Mouse (Mus musculus): ENCODE data around the gene Cenpp. TPM values are rescaled to one million over a fixed set of nuclear protein-coding genes. Genes with fewer than 3 reads are reported as not detected.

The Cenpp gene
- polyA plus RNA-seq, 2 experiments: 9.9 to 33.0 TPM

GRCm38 (mm10) chr13:49469002-49469401, 183.6 kb downstream of the Cenpp start:
- Histone ChIP-seq H3K9ac (replicated peaks) (no peak overlapping the region), H3K27me3 (ENCODE audit: control insufficient read depth, insufficient read depth, low read length) (no peaks in the 10 kb centered on the region), H3K27ac (no peak overlapping the region), H3K36me3 (replicated peaks; ENCODE audit: control insufficient read depth, insufficient read depth, low read depth) (peaks cover 6% of the 10 kb centered on the region), H3K4me3 (ENCODE audit: insufficient read depth in 1 of 2, low read depth in 2 of 2, low read length in 2 of 2) (no peak overlapping the region), H3K4me2 (ENCODE audit: low read depth) (no peak overlapping the region), H3K4me1 (replicated peaks; ENCODE audit: control insufficient read depth in 2 of 2, insufficient read depth in 2 of 2, low read length in 1 of 2) (peaks cover 0 to 7% of the 10 kb centered on the region in 2 experiments; a peak in 2 of 4 replicates), H3K9me3 (ENCODE audit: control insufficient read depth, low read length) (no peaks in the 10 kb centered on the region)
- WGBS (ENCODE audit: insufficient replicate concordance): 76% methylated on average over 5 of the region's 5 CpGs
- no peak for TF ChIP-seq EP300 (IDR thresholded peaks at IDR 0.05; ENCODE audit: low read depth)
- no peak for TF ChIP-seq CTCF (IDR thresholded peaks at IDR 0.05; ENCODE audit: low read depth)
- DNase-seq (ENCODE audit: low read depth in 3 of 3, low spot score in 3 of 3) (no peak), ATAC-seq (ENCODE audit: insufficient read depth) (no peak)

GRCm38 (mm10) chr13:49467585-49467984, 185.0 kb downstream of the Cenpp start:
- H3K4me1 ChIP-seq (replicated peaks; ENCODE audit: control insufficient read depth in 2 of 2, insufficient read depth in 2 of 2, low read length in 1 of 2): peaks cover 0 to 7% of the 10 kb centered on the region in 2 experiments; a peak in 2 of 4 replicates
- no peak overlapping the region for H3K9ac ChIP-seq (replicated peaks)
- H3K9me3 ChIP-seq (ENCODE audit: control insufficient read depth, low read length): no peaks in the 10 kb centered on the region
- no peak for DNase-seq (ENCODE audit: low read depth in 3 of 3, low spot score in 3 of 3)
- ATAC-seq (ENCODE audit: insufficient read depth): no peak
- 64% methylated on average over 2 of the region's 2 CpGs for WGBS (ENCODE audit: insufficient replicate concordance)
- H3K27ac ChIP-seq: no peak overlapping the region
- peaks cover 6% of the 10 kb centered on the region for H3K36me3 ChIP-seq (replicated peaks; ENCODE audit: control insufficient read depth, insufficient read depth, low read depth)
- no peaks in the 10 kb centered on the region for H3K27me3 ChIP-seq (ENCODE audit: control insufficient read depth, insufficient read depth, low read length)
- H3K4me2 ChIP-seq (ENCODE audit: low read depth): no peak overlapping the region
- H3K4me3 ChIP-seq (ENCODE audit: insufficient read depth in 1 of 2, low read depth in 2 of 2, low read length in 2 of 2): no peak overlapping the region
- TF ChIP-seq CTCF (IDR thresholded peaks at IDR 0.05; ENCODE audit: low read depth) (no peak), EP300 (IDR thresholded peaks at IDR 0.05; ENCODE audit: low read depth) (no peak)

- no peak for ATAC-seq (ENCODE audit: insufficient read depth)
- H3K36me3 ChIP-seq (replicated peaks; ENCODE audit: control insufficient read depth, insufficient read depth, low read depth): peaks cover 11% of the 10 kb centered on the region
- no peak overlapping the region for H3K4me3 ChIP-seq (ENCODE audit: insufficient read depth in 1 of 2, low read depth in 2 of 2, low read length in 2 of 2)
- H3K9ac ChIP-seq (replicated peaks): no peak overlapping the region
- no peak overlapping the region for H3K4me2 ChIP-seq (ENCODE audit: low read depth)
- DNase-seq (ENCODE audit: low read depth in 3 of 3, low spot score in 3 of 3): no peak
- no peak for TF ChIP-seq CTCF (IDR thresholded peaks at IDR 0.05; ENCODE audit: low read depth)
- TF ChIP-seq EP300 (IDR thresholded peaks at IDR 0.05; ENCODE audit: low read depth): no peak
- H3K9me3 ChIP-seq (ENCODE audit: control insufficient read depth, low read length): no peaks in the 10 kb centered on the region
- H3K4me1 ChIP-seq (replicated peaks; ENCODE audit: control insufficient read depth in 2 of 2, insufficient read depth in 2 of 2, low read length in 1 of 2): peaks cover 0 to 1% of the 10 kb centered on the region in 2 experiments; a peak in 2 of 4 replicates
- no peak overlapping the region for H3K27ac ChIP-seq
- no peaks in the 10 kb centered on the region for H3K27me3 ChIP-seq (ENCODE audit: control insufficient read depth, insufficient read depth, low read length)
- 73% methylated on average over 11 of the region's 11 CpGs for WGBS (ENCODE audit: insufficient replicate concordance)
These were observed 186.1 kb downstream of the Cenpp start for GRCm38 (mm10) chr13:49466393-49467075.

- no peaks in the 10 kb centered on the region; a peak in 1 of 4 replicates for H3K4me1 ChIP-seq (replicated peaks; ENCODE audit: control insufficient read depth in 2 of 2, insufficient read depth in 2 of 2, low read length in 1 of 2)
- no peaks in the 10 kb centered on the region for H3K27me3 ChIP-seq (ENCODE audit: control insufficient read depth, insufficient read depth, low read length)
- DNase-seq (ENCODE audit: low read depth in 3 of 3, low spot score in 3 of 3) (peak in 1 of 3 experiments; percentile 6), ATAC-seq (ENCODE audit: insufficient read depth) (peak; percentile 65; the same call in 1 of the 2 replicates)
- WGBS (ENCODE audit: insufficient replicate concordance): 43% methylated on average over 4 of the region's 4 CpGs
- H3K4me3 ChIP-seq (ENCODE audit: insufficient read depth in 1 of 2, low read depth in 2 of 2, low read length in 2 of 2): no peak overlapping the region
- TF ChIP-seq EP300 (IDR thresholded peaks at IDR 0.05; ENCODE audit: low read depth) (no peak), CTCF (IDR thresholded peaks at IDR 0.05; ENCODE audit: low read depth) (no peak)
- H3K27ac ChIP-seq: no peak overlapping the region
- no peaks in the 10 kb centered on the region for H3K9me3 ChIP-seq (ENCODE audit: control insufficient read depth, low read length)
- no peak overlapping the region for H3K9ac ChIP-seq (replicated peaks)
- peaks cover 15% of the 10 kb centered on the region for H3K36me3 ChIP-seq (replicated peaks; ENCODE audit: control insufficient read depth, insufficient read depth, low read depth)
- H3K4me2 ChIP-seq (ENCODE audit: low read depth): no peak overlapping the region
These were observed 186.7 kb downstream of the Cenpp start for GRCm38 (mm10) chr13:49465875-49466274.

GRCm38 (mm10) chr13:49462921-49463320, 189.7 kb downstream of the Cenpp start:
- TF ChIP-seq CTCF (IDR thresholded peaks at IDR 0.05; ENCODE audit: low read depth): no peak
- TF ChIP-seq EP300 (IDR thresholded peaks at IDR 0.05; ENCODE audit: low read depth): no peak
- 88% methylated on average over 2 of the region's 2 CpGs for WGBS (ENCODE audit: insufficient replicate concordance)

More at GRCm38 (mm10) chr13:49462921-49463320, 189.7 kb downstream of the Cenpp start:
- Histone ChIP-seq H3K9me3 (ENCODE audit: control insufficient read depth, low read length) (no peaks in the 10 kb centered on the region), H3K4me3 (ENCODE audit: insufficient read depth in 1 of 2, low read depth in 2 of 2, low read length in 2 of 2) (no peak overlapping the region), H3K27ac (no peak overlapping the region), H3K36me3 (replicated peaks; ENCODE audit: control insufficient read depth, insufficient read depth, low read depth) (peaks cover 18% of the 10 kb centered on the region), H3K4me2 (ENCODE audit: low read depth) (no peak overlapping the region), H3K4me1 (replicated peaks; ENCODE audit: control insufficient read depth in 2 of 2, insufficient read depth in 2 of 2, low read length in 1 of 2) (no peaks in the 10 kb centered on the region; a peak in 1 of 4 replicates), H3K27me3 (ENCODE audit: control insufficient read depth, insufficient read depth, low read length) (no peaks in the 10 kb centered on the region), H3K9ac (replicated peaks) (no peak overlapping the region)
- DNase-seq (ENCODE audit: low read depth in 3 of 3, low spot score in 3 of 3) (no peak), ATAC-seq (ENCODE audit: insufficient read depth) (no peak)
